Mouse (Mus musculus) brain, embryonic 14.5 days (tissue): ENCODE data around the gene Ino80.

Experiments used
- CTCF ChIP-seq: fragments of 200-500 bp; IDR thresholded peaks from 2 replicates; pipeline ENCODE4 v1.5.1; 2012; ENCODE audit warnings: inconsistent platforms, mild to moderate bottlenecking, moderate library complexity, borderline replicate concordance; ENCODE audit not compliant: insufficient read depth, insufficient read length; ENCODE audit errors: extremely low read depth
- POLR2A ChIP-seq: fragments of 200-500 bp; IDR thresholded peaks from 2 replicates; pipeline ENCODE4 v1.6.1; 2012; ENCODE audit warnings: mild to moderate bottlenecking, inconsistent platforms, borderline replicate concordance; ENCODE audit not compliant: poor library complexity, insufficient read depth, insufficient read length, severe bottlenecking; ENCODE audit errors: extremely low read depth

- TF ChIP-seq POLR2A (no peak), CTCF (no peak)
Measured at GRCm38 (mm10) chr2:119411016-119411415, 66.5 kb downstream of the Ino80 start.
